Mouse (Mus musculus) embryonic fibroblast, embryonic 13.5 days (primary cell): ENCODE results near the gene Pcgf2. TPM values are rescaled to one million over a fixed set of nuclear protein-coding genes. Genes with fewer than 3 reads are reported as not detected.

Experiments
- H3K27ac ChIP-seq: 2 replicates; pipeline ENCODE4 v1.5.1; 2012; ENCODE audit warnings: low read length, control low read depth, inconsistent platforms; ENCODE audit not compliant: insufficient read depth
- H3K4me1 ChIP-seq: 2 replicates; pipeline ENCODE4 v1.6.1; 2011; ENCODE audit warnings: low read length; ENCODE audit not compliant: control insufficient read depth, insufficient read depth
- H3K4me3 ChIP-seq: 2 replicates; pipeline ENCODE4 v1.5.1; 2011; ENCODE audit warnings: mild to moderate bottlenecking, control low read depth, low read length; ENCODE audit not compliant: insufficient read depth
- CTCF ChIP-seq: IDR thresholded peaks from 2 replicates; pipeline ENCODE4 v1.5.1; 2011; ENCODE audit warnings: mild to moderate bottlenecking, control low read depth, low read length, moderate library complexity, borderline replicate concordance; ENCODE audit not compliant: insufficient read depth
- POLR2A ChIP-seq: IDR thresholded peaks from 2 replicates; pipeline ENCODE4 v1.6.1; 2011; ENCODE audit warnings: low read depth, mild to moderate bottlenecking, control low read depth, low read length, moderate library complexity
- polyA plus RNA-seq: library from polyadenylated mRNA; stranded (reverse); fragments of >200 nt; gene quantifications from 2 replicates; pipeline ENCODE4 v1.2.4, GENCODE M21; 2011; ENCODE audit warnings: low read depth; ENCODE audit not compliant: missing spikeins, insufficient read length

Gene Pcgf2
- polyA plus RNA-seq, 1 experiment: 54.0 TPM

DNA sequence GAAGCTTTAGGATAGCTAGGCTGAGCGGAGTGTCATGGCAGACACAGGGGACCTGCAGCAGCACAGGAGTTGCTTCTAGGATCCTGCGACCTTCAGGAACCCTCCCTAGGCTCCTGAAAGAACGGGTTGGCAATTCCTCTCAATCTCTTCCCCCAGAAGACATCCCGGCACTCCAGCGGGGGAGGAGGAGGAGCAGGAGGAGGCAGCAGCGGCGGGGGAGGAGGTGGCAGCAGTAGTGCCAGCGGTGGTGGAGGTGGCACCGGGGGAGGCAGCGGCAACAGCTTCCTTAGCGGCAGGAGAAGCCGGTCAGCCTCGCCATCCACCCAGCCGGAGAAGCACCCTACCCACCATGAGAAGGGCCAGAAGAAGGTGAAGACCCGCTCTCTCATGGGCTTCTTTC, 31.0 kb downstream of the Pcgf2 start:
- Histone ChIP-seq H3K27ac (no peak overlapping the region), H3K4me3 (no peak overlapping the region), H3K4me1 (no peaks in the 10 kb centered on the region)
- TF ChIP-seq CTCF: no peak
- TF ChIP-seq POLR2A: no peak

DNA sequence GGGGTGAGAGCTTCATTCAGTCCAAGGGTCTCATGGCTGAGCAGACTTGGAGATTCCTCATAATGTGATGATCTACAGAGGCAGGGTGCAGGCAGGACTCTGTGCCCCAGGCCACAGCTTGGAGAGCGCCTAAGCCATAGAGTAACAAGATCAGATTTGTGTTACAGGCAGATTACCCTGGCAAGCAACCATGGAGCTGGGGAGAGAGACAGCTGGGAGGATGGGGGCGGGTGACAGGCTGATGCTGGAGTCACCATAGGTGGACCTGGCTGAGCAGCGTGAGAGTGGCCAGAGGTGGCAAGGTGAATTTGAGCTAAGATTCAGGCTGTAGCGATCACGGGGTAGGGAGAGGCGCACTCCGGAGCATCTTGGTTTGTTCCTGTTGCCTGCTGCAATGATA, 32.1 kb downstream of the Pcgf2 start:
- H3K4me1 ChIP-seq: no peaks in the 10 kb centered on the region
- H3K4me3 ChIP-seq: no peak overlapping the region
- TF ChIP-seq POLR2A: no peak
- TF ChIP-seq CTCF: no peak
- no peak overlapping the region for H3K27ac ChIP-seq

GRCm38 (mm10) chr11:97666794-97667193, 33.5 kb downstream of the Pcgf2 start:
- TF ChIP-seq POLR2A: no peak
- no peak for TF ChIP-seq CTCF
- Histone ChIP-seq H3K27ac (no peak overlapping the region), H3K4me1 (0 out of 2 replicates have a peak, but pooled peaks cover 2% of the 10 kb centered on the region), H3K4me3 (no peak overlapping the region)

DNA sequence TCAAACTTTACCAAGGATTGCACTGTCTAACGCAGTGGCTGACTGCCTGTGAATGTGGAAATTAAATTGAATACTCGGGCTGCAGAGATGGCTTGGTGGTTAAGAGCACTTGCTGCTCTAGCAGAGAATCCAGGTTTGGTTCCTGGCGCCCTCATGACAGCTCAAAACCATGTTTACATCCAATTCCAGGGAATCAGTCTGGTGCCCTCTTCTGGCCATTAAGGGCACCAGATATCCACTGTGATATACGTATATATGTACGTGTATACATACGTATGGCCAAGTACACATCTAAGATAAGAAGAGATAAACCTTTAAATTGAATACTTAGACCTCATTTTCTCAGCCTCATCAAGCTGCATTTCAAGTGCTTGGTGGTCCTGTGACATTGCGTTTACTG, 34.1 kb downstream of the Pcgf2 start:
- Histone ChIP-seq H3K27ac (no peak overlapping the region), H3K4me3 (no peak overlapping the region), H3K4me1 (peaks cover 3% of the 10 kb centered on the region; the same call in 1 of the 2 replicates)
- TF ChIP-seq POLR2A (no peak), CTCF (no peak)

DNA sequence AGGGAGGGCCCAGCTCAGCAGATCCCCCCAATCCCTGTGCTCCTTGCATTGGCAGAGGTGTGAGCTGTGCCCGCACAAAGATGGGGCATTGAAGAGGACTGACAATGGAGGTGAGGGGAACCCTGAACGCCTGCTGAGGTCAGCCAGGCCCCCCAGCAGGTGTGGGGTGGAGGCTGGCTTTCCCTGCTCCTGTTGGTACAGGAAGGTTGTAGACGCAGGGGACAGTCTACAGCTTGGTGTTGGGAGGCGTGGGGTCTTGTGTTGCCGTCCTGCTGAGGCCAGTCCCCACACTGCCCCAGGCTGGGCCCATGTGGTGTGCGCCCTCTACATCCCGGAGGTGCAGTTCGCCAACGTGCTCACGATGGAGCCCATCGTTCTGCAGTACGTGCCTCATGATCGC, 34.9 kb downstream of the Pcgf2 start:
- H3K4me3 ChIP-seq: no peak overlapping the region
- TF ChIP-seq CTCF: no peak
- TF ChIP-seq POLR2A: no peak
- peaks cover 6% of the 10 kb centered on the region; the same call in 1 of the 2 replicates for H3K4me1 ChIP-seq
- no peak overlapping the region for H3K27ac ChIP-seq

DNA sequence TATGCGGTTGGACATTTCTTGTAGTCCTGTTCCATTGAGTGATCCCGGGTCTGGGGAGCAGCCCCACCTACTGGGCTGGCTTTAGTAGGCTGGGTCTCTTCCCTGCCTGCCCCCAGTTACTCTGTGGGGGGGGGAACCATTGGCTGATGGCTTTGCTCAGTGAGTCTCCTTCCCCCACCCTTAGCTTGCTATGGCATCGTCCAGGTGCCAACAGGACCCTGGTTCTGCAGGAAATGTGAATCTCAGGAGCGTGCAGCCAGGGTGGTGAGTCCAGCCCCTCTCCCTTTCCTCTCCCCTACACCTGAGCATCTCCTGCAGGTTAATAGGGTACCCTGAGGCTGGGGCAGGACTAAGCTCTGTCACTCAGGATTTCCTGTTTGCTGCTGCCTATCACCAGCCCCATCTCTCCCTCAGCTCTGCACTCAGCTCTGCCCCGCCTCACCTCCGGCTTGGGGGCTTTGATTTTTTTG, 35.5 kb downstream of the Pcgf2 start:
- peaks cover 6% of the 10 kb centered on the region; the same call in 1 of the 2 replicates for H3K4me1 ChIP-seq
- H3K27ac ChIP-seq: no peak overlapping the region
- no peak for TF ChIP-seq CTCF
- TF ChIP-seq POLR2A: no peak
- 0 out of 2 replicates have a peak overlapping the region, but pooled peaks have one; percentile 61 for H3K4me3 ChIP-seq

GRCm38 (mm10) chr11:97664339-97664665, 36.0 kb downstream of the Pcgf2 start:
- Histone ChIP-seq H3K4me1 (peaks cover 6% of the 10 kb centered on the region; the same call in 1 of the 2 replicates), H3K4me3 (peak overlapping the region; percentile 61), H3K27ac (no peak overlapping the region)
- no peak for TF ChIP-seq CTCF
- TF ChIP-seq POLR2A: no peak

- Histone ChIP-seq H3K27ac (no peak overlapping the region), H3K4me3 (peak overlapping the region; percentile 61), H3K4me1 (peaks cover 6% of the 10 kb centered on the region; the same call in 1 of the 2 replicates)
- TF ChIP-seq CTCF: no peak
- no peak for TF ChIP-seq POLR2A
Observed at GRCm38 (mm10) chr11:97663528-97664338, 36.6 kb downstream of the Pcgf2 start.

GRCm38 (mm10) chr11:97662893-97663527, 37.3 kb downstream of the Pcgf2 start, which contains the start of gene Mllt6:
Gene Mllt6, plus strand, starts transcription at chr11:97663414.
- Histone ChIP-seq H3K4me1 (peaks cover 6% of the 10 kb centered on the region; the same call in 1 of the 2 replicates), H3K27ac (no peak within 1 kb of the TSS), H3K4me3 (peak within 1 kb of the TSS; percentile 61)
- TF ChIP-seq CTCF (no peak), POLR2A (0 out of 2 replicates have a peak, but pooled peaks have one; percentile 25)

GRCm38 (mm10) chr11:97662207-97662892, 37.9 kb downstream of the Pcgf2 start:
- Histone ChIP-seq H3K4me3 (peak overlapping the region; percentile 42), H3K27ac (no peak overlapping the region), H3K4me1 (peaks cover 6% of the 10 kb centered on the region; the same call in 1 of the 2 replicates)
- no peak for TF ChIP-seq CTCF
- no peak for TF ChIP-seq POLR2A
